Mouse (Mus musculus): ENCODE measurements at regions not wholly inside any gene's neighbourhood (a gene's known extent, or its start where the extent isn't known, plus 50 kb on each side); places are given as distances from the start of the nearest gene placed in this dataset.

DNA sequence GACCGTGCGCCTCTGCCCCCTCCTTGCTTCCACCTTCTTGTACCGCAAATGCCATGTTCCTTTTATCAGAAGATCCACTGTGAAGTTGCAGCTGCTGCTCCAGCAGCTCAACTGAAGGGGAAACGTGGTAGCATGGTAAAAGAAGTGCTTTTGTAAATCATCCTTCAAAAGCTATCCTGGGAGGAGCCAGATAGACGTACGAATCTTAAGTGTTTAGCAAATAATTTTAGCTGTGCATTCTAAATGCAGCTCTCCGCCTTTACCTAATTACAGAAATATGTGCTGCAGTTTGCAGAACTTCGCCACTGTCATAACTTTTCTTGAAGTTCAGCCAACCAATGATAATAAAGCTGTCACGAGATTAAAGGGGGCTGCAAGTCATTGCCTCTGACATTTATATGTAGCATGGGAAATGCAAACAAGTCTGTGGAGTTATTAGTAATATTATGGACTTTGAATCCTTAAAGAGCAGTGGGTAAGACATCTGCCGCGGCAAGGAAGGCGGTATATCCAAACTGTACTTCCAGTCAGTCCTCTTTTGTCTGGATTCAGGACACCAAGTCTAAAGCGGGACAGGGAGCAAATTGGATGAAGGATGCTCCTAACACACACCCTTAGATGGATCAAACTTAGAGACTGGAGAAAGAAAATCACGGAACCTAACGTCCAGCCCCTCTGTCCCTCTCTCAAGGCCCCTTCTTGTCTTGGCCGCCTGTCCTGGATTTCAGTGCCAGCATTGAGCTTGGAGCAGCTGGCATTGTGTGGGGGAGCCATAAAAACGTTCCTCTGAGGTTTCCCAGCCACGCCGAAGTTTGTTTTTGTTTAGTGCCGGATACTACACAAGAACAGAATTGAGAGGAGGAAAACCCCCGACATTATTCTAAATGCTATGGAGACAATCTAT, 320.7 kb downstream of the Epha7 start:
- DNase-seq (ENCODE audit: low spot score) = no peak

DNA sequence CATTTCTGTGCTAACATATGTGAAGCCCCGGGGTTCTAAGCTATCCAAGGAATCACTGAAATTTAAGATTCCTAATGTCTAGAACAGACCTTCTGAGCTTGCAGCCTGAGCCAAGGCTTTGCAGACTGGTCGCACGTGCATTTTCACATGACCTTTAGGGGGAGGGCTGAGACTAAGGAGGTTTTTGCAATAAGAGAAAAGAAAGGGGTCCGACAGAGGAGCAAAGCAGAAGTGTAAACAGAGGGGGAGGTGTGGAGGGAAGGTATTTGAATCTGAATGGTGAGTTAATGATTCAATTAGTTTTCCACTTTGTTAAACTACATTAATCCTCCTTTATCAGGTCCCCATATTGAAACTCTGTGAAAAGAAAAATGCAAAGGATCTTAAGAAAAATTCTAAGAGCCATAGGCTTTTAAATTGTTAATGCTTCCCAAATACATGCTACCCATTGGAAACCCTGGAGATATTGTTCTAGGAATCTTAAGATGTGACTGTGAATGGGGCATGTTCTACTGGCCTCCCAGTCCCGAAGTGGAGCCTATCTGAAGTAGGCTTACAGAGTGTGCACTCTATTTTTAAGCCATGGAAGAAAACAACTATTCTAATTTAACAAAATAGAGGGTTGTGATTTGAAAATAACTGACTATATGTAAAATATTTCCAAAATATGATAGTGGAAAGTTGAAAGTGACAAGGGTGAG, 322.9 kb downstream of the Epha7 start:
- no peak for DNase-seq (ENCODE audit: low spot score)

DNA sequence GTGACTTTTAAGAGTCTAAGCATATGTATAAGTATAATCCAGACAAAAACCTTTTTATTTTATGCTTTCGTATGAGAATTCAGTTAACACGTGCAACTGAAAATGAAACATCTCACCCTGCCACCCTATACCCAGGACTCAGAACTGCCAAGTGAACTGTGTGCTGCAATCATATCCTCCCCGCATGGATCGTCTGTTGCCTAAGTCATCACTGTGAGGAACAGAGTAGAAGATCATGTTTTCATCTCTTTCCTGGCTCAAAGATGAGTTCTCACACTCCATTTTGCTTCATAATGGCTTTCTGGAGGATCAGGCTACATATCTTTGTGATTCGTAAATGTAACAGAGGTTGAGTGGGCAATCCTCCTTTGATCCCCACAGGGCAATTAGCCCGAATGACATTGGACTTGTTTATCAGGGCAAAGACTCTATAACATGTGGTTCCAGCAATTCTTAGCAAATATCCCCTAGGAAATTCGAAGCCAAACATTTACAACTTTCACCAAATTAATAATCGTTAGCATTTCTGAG, 325.9 kb downstream of the Epha7 start:
- no peak for DNase-seq (ENCODE audit: low spot score)

DNA sequence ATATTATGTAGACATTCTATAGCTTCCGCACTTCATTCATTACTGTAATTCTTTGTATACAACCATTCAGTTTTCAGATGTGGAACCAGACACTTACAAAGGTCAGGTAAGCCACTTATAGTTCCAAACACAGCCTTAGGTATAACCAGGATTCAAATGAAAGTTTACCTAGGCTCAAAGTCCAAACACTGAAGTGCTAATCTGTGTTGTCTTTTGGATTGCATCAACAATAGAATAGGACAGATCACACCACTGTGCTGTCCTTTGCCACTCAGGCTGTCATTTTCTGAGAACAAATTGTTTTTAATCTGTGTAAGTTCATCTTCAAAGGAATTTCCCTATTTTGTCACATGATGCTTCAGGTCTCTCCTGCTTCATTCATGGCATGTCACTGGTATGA, 330.5 kb downstream of the Epha7 start:
- no peak for DNase-seq (ENCODE audit: low spot score)

DNA sequence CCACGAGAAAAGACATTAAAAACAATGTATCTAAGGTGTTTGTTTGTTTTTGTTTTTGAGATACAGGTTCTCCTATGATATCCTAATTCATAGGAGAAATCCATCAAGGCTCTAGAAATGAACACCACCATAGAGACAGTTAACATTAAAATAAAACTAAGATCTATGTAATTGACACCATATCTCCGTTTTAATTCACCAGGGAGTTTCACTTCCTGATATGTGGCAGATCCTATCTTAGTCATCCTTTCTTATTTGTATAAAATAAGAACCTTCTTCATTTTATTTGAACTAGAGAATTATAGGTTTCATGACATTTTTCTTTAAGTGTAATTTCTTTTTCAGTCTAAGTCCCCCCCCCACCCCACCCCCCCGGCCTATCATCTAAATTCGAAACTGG, 332.3 kb downstream of the Epha7 start:
- DNase-seq (ENCODE audit: low spot score) = no peak

DNA sequence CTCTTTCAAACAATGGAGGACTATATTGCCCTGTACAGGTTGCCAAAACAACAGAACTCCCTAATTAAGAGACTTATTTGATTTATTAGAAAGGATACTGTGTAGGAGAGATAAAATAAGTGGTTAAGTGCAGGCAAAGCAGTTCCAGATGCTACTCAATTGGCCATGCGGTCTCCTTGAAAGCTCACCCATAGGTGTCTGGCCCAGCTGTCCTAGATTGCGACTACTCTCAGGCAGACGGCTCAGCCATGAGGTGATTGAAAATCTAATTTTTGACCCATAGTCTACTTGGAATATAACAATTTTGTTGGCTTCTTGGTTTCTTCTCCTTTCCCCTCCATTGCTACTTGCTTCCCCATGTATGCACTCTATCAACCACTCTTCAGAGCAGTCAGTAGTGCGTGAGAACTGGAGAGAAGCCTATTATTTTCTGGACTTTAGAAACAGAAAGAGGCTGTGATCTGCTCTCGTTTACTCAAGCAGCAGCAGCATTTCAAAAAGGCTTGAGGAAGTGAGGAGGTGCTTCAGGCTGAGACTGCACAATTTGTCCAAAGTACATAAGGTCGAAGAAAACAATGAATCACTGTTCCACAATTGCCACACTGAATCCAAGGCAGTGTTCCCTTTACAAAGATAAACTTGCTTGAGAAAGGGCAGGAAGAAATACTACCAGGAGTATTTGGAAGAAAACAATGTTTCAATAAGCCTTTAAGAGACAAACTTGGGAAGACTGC, 339.4 kb downstream of the Epha7 start:
- no peak for DNase-seq (ENCODE audit: low spot score)

DNA sequence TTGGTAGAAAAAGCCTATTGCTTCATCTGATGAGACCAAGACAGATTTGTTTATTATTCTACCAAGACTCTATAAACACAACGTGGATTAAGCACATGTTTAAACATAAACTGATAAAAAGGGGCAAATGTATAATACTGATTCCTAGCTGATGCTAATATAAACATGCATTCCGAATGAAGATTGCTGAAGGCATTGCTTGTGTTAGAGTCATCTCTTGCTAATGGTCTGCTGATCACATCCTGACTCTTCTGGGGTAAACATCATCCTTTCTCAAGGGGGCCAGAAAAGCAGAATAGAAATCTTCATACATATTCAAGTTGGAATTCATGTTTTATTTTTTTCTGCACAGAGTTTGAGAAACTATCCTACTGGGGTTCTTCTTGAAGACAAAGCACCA, 369.6 kb downstream of the Epha7 start:
- DNase-seq (ENCODE audit: low spot score) = no peak

DNA sequence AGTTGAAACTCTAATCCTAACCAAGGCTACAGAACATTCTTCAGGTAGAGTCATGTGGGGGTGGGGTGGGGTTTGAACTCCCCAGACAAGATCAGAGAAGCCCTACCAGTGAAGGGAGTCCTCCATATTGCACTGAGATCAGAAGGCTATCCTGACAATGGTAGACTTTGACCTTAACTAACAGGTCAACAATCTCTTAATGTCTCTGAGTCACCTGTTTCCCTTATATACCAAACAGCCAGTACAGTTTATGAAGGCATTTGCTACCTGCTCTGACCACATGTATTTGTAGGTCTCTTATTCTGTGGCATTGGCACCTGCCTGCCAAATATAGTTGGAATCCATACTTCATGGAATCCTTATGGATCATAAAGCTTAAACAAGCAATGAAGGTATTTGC, 370.5 kb downstream of the Epha7 start:
- no peak for DNase-seq (ENCODE audit: low spot score)

DNA sequence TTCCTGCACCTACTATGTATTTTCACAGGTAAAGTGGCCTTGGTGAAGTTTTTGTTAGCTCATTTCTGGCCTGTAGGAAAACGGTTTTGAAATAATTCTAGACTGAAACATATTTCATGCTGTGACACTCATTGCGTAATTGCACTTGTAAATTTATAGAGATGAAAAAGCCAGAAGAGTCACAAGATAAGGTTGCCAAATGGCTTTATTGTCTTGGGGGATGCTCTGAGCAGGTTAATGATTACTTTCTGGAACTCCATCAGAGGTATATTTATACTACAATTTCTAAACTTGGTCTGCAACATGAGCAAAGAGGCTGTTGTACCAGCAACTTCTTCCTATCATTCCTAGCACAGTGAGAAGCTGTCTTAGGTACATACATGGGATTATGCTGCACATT, 370.9 kb downstream of the Epha7 start:
- DNase-seq (ENCODE audit: low spot score) = no peak

DNA sequence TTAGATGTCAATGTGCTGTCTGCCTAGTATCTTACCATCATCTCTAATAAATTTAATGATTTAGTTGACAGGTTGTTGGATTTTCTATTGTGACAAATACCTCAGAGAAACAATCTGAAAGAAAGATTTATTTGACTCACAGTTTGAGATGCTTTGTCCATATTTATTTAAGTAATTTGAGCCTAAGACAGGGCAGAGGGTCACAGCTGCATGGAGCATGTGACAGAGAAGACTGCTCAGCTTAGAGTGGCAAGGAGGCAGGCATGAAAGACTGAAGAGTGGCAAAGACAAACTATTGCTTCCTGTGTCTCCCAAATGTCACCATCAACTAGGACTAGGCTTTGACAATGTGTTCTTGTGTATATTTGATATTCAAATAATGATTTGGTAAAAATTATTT, 388.0 kb downstream of the Epha7 start:
- no peak for DNase-seq (ENCODE audit: low spot score)

All from ovary, postnatal 10 days (tissue).